Mouse (Mus musculus): Measurements from ENCODE around the gene Slitrk4.

Gene Slitrk4

DNA sequence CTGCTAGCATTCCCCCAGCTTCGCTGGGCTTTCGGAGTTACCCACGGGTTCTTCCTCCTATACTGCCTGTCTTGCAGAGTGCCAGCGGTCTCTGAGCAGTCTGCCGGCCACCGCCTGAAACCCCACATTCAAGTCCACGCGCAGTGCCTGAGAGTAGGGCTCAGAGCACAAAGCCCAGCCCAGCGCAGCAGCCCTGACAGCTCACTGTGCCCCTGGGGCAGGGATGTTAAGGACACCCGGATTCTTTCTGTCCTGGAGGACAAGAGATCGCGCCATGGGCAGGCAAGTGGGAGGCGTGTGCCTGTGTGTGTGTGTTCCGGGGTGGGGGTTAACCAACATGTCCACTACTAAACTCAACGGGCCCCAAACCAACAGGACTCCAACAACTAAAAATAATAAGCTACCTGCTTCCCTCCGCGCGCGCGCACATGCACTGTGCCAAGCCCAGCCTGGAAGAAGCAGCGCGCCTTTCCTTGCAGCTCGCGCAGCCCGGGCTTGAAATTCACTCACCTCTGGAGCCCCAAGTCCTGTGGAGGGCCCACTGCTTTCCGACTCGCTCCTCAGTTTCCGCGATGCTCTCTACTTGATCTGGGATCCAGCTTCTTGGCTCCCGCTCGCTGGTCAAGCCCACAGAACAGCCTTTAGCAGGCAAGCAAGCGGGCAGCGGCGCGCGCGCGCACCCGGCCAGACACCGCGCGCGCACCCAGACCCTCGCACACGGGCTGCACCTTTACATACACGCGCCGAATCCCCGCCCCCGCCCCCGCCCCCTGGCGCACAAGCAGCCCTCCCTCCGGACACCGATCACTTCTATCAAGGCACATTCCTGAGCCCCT, at the start of gene Slitrk4:
Gene Slitrk4, minus strand, starts transcription at position 707 of the 836 bp plus-strand sequence.
- no peak for DNase-seq

GRCm38 (mm10) chrX:64319501-64319900, 42.7 kb upstream of the Slitrk4 start:
- no peak for DNase-seq

GRCm38 (mm10) chrX:64277991-64278301, 1.1 kb upstream of the Slitrk4 start:
- no peak for DNase-seq

- DNase-seq, result no peak
These were observed 562 bp upstream of the Slitrk4 start for GRCm38 (mm10) chrX:64277126-64277990.

DNA sequence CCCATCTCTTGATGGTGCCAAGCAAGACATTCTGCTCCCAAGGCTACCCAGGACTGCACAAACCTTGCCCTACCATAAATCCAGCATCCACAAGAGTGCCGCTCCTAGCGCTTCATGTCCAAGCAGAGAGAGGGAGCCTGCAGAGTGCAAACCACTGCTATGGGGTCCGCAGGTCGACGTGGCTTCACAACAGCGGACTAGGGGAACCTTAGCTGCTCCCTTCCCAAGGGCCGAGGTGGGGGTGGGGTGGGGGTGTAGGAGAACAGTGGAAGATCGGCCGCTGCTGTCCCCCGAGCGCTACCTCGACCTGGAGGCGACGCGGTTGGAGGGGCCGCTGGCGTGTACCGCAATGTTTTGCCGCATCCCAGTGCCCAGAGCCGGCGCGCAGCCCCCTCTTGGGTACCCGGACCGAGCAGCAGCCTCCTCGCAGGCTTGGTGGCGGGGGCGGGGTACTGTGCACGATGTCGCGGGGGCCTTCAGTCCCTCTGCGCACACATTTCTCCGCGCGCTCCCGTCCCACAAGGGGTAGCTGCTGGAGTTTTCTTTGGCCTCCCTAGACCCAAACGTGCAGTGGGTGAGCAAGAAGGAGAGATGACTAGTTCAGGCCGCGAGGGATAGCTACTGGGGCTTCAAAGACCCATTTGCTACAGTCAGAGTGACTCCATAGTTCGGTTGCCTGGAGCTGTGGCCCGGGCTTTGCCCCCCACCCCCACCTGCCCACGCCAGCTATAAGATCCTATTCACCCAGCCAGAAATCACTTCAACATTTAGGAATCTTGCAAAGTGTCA, 1.1 kb downstream of the Slitrk4 start:
- no peak for DNase-seq

- DNase-seq, result no peak
These were observed 13.3 kb downstream of the Slitrk4 start for GRCm38 (mm10) chrX:64263481-64263880.
